Mouse (Mus musculus) intestine, embryonic 14.5 days (tissue): ENCODE data around the gene Spryd7. TPM values are rescaled to one million over a fixed set of nuclear protein-coding genes. Genes with fewer than 3 reads are reported as not detected.
"Not testable (repeated sequence)": the region's sequence is repeated elsewhere in the genome, so short reads cannot be mapped to it uniquely, and the experiment has no call there.

Source experiments
- ATAC-seq: fragments of 200-750 bp; cut with Nextera tagmentation; replicated peaks from 2 replicates; pipeline ENCODE4 v1.8.0; 2017; ENCODE audit warnings: low read depth, moderate number of reproducible peaks, moderate TSS enrichment, moderate library complexity; ENCODE audit not compliant: low FRiP score, low TSS enrichment
- DNase-seq: peaks from one replicate; pipeline ENCODE4 v3.0.0-alpha.2; 2018; ENCODE audit warnings: low spot score
- H3K27ac ChIP-seq: fragments of 300-500 bp; sonication (generic); 2 replicates; pipeline ENCODE4 v1.5.1; 2014; ENCODE audit warnings: low read depth, mild to moderate bottlenecking, control low read depth
- H3K27me3 ChIP-seq: fragments of 300-500 bp; sonication (generic); replicated peaks from 2 replicates; pipeline ENCODE4 v1.6.1; 2014; ENCODE audit warnings: low read length, control low read depth; ENCODE audit not compliant: control insufficient read depth, insufficient read depth
- H3K36me3 ChIP-seq: fragments of 300-500 bp; sonication (generic); 2 replicates; pipeline ENCODE4 v1.6.1; 2014; ENCODE audit warnings: low read length, control low read depth; ENCODE audit not compliant: control insufficient read depth, insufficient read depth
- H3K4me1 ChIP-seq: fragments of 300-500 bp; sonication (generic); replicated peaks from 2 replicates; pipeline ENCODE4 v1.6.1; 2014; ENCODE audit warnings: low read length, control low read depth, mixed read lengths; ENCODE audit not compliant: control insufficient read depth, insufficient read depth
- H3K4me2 ChIP-seq: fragments of 300-500 bp; sonication (generic); 2 replicates; pipeline ENCODE4 v1.6.1; 2014; ENCODE audit warnings: low read length
- H3K4me3 ChIP-seq: fragments of 300-500 bp; sonication (generic); 2 replicates; pipeline ENCODE4 v1.5.1; 2014; ENCODE audit warnings: low read depth, low read length, control low read depth, mixed read lengths
- H3K9ac ChIP-seq: fragments of 300-500 bp; sonication (generic); 2 replicates; pipeline ENCODE4 v1.6.1; 2014; ENCODE audit warnings: mild to moderate bottlenecking, low read length
- H3K9me3 ChIP-seq: fragments of 300-500 bp; sonication (generic); 2 replicates; pipeline ENCODE4 v1.6.1; 2016; ENCODE audit warnings: low read length, control low read depth; ENCODE audit not compliant: control insufficient read depth
- WGBS: fragments of 180-500 bp; shearing (Covaris S2); extraction: QIAGEN DNeasy Blood & Tissue Kit; methylation state at CpG from one replicate; pipeline ENCODE4 v1.1.7; 2014; 5-methylcytosine and 5-hydroxymethylcytosine counted together
- polyA plus RNA-seq: library from polyadenylated mRNA; unstranded; fragments of >200 nt; fragmentation: Nextera tagmentation; extraction: Ambion mirVana; gene quantifications from 2 replicates; pipeline ENCODE4 v1.2.1, GENCODE M21; 2014

The Spryd7 gene
- 19.6 and 20.9 TPM in 2 replicates for polyA plus RNA-seq

DNA sequence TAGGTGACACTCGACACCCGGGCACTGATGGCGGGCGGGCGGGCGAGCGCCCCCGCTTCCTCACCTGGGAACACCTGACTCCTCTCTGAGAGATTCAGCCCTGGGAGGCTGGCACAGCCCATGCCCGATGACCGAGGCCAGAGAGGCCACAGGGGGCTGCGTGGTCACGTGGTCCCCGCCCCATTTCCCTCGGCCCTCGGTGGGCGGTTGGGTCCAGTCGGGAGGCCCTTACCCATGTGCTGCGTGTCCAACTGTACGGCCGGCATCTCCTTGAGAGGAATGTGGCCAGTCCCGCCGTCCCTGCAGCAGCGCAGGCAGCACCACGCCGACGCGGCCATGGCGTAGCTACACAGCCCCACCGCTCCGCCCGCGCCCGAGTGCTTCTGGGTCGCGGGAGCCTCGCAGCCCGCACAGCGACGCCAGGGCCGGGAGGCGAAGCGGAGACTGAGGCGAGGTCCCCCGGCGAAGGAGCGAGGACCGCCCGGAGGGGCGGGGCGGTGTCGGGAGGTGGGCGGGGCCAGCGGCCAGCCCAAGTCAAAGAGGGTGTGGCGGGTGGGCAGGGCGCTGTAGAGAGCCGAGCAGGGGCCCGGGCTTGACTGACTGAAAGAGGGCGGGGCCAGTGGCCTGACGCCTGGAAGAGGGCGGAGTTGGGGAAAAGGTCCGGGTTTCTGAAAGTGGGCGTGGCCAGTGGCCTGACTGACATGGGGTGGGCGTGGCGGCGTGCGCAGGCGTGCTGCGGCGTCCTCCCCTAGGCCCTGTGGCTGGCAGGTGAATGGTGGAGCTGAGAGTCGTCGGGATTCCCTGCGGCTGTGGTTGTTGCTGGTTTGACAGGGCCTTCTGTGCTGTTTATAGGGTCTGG, at the start of gene Spryd7:
Gene Spryd7, minus strand, starts transcription at position 598 of the 859 bp plus-strand sequence.
- peak within 1 kb of the TSS; percentile 76 for H3K4me3 ChIP-seq
- no peaks in the 10 kb centered on the region; the same call in 1 of the 2 replicates for H3K4me1 ChIP-seq
- H3K4me2 ChIP-seq: peak within 1 kb of the TSS; percentile 79
- H3K36me3 ChIP-seq: no peaks in the 10 kb centered on the region
- H3K27ac ChIP-seq: peak within 1 kb of the TSS; percentile 84
- no peaks in the 10 kb centered on the region for H3K9me3 ChIP-seq
- peak; percentile 98 for DNase-seq
- H3K9ac ChIP-seq: peak within 1 kb of the TSS; percentile 46
- under 1% methylated on average over 72 of the region's 72 CpGs for WGBS
- no peaks in the 10 kb centered on the region for H3K27me3 ChIP-seq
- ATAC-seq: peak; percentile 99

DNA sequence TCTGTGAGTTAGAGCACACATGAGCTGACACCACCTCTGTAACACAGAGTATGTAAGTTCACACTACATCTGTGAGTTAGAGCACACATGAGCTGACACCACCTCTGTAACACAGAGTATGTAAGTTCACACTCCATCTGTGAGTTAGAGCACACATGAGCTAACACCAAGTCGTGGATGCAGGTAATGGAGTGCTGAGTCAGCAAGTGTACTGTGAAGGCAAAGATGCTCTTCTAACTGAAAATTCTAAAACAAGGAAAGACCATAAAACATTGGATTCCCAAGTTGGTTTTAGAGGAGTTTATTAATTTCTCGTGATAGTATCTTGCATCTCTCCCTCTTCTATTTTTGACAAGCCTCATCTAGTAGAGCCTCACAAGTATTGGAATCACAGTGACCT, 49.4 kb upstream of the Spryd7 start:
- not testable (repeated sequence) for H3K9ac ChIP-seq, H3K9me3 ChIP-seq, H3K4me1 ChIP-seq, H3K27me3 ChIP-seq, H3K4me3 ChIP-seq, DNase-seq, H3K27ac ChIP-seq, ATAC-seq, H3K4me2 ChIP-seq
- 86% methylated on average over 2 of the region's 2 CpGs for WGBS
- peaks cover 12% of the 10 kb centered on the region for H3K36me3 ChIP-seq

DNA sequence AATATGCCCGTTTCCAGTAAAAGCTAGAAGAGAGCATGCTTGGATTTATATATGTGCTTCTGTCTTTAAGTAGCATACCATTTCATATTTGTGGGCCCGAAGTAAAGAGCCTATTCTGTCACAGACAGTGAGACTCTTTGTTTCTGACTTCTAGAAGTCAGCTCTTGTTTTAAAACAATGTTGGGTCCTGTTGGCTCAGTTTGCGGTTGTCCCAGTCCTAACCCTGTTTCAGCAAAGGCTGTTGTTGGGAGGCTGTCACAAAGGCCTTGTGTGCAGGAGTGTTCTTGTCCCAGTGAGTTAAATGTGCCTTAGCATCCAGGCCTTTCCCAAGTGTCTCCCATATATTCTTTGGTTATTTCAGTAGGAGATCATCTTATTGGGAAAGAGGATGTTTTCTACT, 47.4 kb upstream of the Spryd7 start:
- Histone ChIP-seq H3K27me3 (no peaks in the 10 kb centered on the region), H3K27ac (no peak overlapping the region), H3K9me3 (no peaks in the 10 kb centered on the region), H3K4me3 (no peak overlapping the region), H3K4me1 (peaks cover 8% of the 10 kb centered on the region; the same call in 1 of the 2 replicates), H3K4me2 (no peak overlapping the region), H3K9ac (no peak overlapping the region), H3K36me3 (peaks cover 12% of the 10 kb centered on the region)
- 86% methylated on average over 3 of the region's 3 CpGs for WGBS
- ATAC-seq (no peak), DNase-seq (no peak)

DNA sequence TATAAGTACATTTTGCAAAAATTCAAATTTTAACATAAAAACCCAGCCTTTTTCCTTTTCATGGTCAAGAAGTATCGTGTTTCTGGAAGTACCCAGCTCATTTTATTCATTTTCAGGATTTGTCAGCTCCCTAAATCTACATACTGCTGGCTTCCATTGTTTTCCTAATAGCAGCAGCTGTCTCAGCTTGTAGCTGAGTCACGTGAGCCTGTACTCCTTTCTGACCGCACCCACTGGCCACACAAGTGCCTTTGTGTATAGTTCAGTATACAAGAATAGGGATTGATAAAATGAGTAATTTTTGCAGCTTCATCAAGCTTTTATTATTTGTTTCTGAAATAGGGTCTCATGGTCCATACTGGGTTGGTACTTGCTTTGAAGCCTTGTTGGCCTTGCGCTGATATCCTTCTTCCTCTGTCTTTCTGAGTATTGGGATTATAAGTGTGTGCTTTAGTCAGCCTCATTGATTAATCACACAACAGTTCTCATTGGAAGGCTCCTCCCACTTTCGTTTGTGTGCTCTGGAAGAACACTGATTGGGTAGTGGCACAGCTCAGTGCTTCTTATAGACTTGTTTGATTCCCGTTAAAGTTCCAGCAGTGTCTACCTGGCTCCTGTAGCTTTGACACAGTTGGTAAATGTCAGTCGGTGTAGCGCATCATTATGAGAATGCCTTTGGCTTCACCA, 46.5 kb upstream of the Spryd7 start:
- ATAC-seq (no peak), DNase-seq (no peak)
- 81% methylated on average over 8 of the region's 8 CpGs for WGBS
- H3K4me3 ChIP-seq: no peak overlapping the region
- H3K9ac ChIP-seq: no peak overlapping the region
- peaks cover 8% of the 10 kb centered on the region; the same call in 1 of the 2 replicates for H3K4me1 ChIP-seq
- no peak overlapping the region for H3K4me2 ChIP-seq
- H3K9me3 ChIP-seq: no peaks in the 10 kb centered on the region
- no peak overlapping the region for H3K27ac ChIP-seq
- peaks cover 12% of the 10 kb centered on the region for H3K36me3 ChIP-seq
- no peaks in the 10 kb centered on the region for H3K27me3 ChIP-seq

DNA sequence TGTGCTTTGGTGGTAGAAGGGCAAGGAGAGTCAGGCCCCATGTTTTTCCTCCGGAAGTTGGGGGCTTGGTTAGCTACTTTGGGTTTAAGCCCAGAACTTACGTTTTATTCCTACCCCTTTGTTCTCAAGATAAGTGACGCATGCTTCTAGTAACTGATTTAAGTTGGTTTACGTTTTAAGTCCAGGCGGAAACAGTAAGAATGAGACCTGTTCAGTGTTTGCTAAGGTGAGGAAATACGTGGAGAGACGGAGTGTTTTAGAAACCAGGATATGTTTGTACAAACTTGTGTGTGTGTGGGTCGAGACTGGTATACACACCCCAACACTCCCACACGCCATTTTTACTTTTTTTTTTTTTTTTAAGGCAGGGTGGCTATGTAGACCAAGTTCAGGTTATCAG, 44.7 kb upstream of the Spryd7 start:
- H3K36me3 ChIP-seq: peaks cover 12% of the 10 kb centered on the region
- WGBS: 65% methylated on average over 9 of the region's 9 CpGs
- H3K4me2 ChIP-seq: no peak overlapping the region
- DNase-seq (no peak), ATAC-seq (no peak)
- H3K9me3 ChIP-seq: no peaks in the 10 kb centered on the region
- H3K4me1 ChIP-seq: peaks cover 8% of the 10 kb centered on the region; the same call in 1 of the 2 replicates
- H3K27ac ChIP-seq: no peak overlapping the region
- no peak overlapping the region for H3K4me3 ChIP-seq
- H3K27me3 ChIP-seq: no peaks in the 10 kb centered on the region
- no peak overlapping the region for H3K9ac ChIP-seq

DNA sequence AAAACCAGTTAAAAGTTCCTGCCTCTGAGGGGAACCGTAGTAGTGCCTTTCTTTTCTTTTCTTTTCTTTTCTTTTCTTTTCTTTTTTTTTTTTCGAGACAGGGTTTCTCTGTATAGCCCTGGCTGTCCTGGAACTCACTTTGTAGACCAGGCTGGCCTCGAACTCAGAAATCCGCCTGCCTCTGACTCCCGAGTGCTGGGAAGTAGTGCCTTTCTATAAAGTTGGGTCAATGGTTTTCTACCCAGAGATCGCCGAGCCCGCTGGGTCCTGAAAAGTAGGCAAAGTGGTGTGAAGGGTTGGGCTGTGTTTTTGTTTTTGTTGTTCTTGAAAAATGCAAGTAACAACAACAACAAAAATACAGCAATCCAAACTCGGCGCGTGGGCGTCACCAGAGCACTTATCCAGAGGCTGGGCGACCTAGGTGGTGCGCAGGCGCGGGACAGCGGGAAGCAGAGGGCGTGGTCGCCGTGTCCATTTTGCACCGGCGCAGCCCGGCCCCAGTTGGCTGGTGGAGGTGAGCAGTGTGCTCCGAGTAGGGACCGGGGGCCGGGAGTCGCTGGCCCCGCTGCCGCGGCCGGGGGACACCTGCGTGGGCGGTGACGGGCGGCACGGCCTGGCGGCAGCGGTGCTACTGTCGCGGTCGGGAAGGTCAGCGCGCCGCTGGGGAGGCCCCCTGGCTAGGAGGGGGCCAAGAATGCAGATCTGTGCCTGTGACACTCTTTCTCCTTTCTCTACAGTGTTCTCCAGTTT, 42.5 kb upstream of the Spryd7 start:
- no peaks in the 10 kb centered on the region for H3K27me3 ChIP-seq
- peak overlapping the region; percentile 56 for H3K4me2 ChIP-seq

DNA sequence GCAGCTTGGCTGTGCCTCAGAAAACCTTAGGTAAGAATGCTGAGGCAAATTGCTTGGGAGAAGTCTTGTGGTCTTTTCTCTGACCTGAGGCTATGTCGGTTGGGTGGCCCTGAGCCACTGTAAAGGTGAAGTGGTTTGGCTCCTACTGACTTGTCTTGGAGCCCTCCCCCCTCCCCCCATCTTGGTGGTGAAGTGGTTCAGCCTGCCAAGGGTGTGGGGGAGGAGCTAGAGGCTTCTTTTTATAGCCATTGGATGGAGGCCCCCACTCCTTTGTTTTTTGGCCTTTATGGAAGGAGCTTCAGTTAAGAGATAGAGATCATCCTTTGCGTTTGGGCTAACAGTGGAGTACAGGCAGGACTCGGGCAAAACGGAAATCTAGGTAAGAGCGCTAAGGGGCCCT, 41.3 kb upstream of the Spryd7 start, which contains the start of gene Trim13:
Gene Trim13, plus strand, starts transcription at position 280 of the 400 bp plus-strand sequence.
- Histone ChIP-seq H3K4me2 (peak within 1 kb of the TSS; percentile 56), H3K27me3 (no peaks in the 10 kb centered on the region), H3K4me3 (peak within 1 kb of the TSS; percentile 72), H3K27ac (no peak within 1 kb of the TSS), H3K36me3 (peaks cover under 1% of the 10 kb centered on the region; the same call in 1 of the 2 replicates), H3K4me1 (peaks cover 8% of the 10 kb centered on the region; the same call in 1 of the 2 replicates), H3K9me3 (no peaks in the 10 kb centered on the region), H3K9ac (no peak within 1 kb of the TSS)
- DNase-seq (no peak), ATAC-seq (no peak)
- 48% methylated on average over 5 of the region's 5 CpGs for WGBS

More for the DNA sequence above, 42.5 kb upstream of the Spryd7 start:
- Histone ChIP-seq H3K27ac (peak overlapping the region; percentile 54; the same call in 1 of the 2 replicates), H3K9ac (peak overlapping the region; percentile 75), H3K4me3 (peak overlapping the region; percentile 72), H3K4me1 (peaks cover 8% of the 10 kb centered on the region; the same call in 1 of the 2 replicates), H3K36me3 (peaks cover 4% of the 10 kb centered on the region; the same call in 1 of the 2 replicates), H3K9me3 (no peaks in the 10 kb centered on the region)
- peak; percentile 92 for DNase-seq
- peak; percentile 89 for ATAC-seq
- WGBS: 5% methylated on average over 44 of the region's 44 CpGs
